Mouse (Mus musculus): ENCODE results near the gene Asb16. TPM values are rescaled to one million over a fixed set of nuclear protein-coding genes. Genes with fewer than 3 reads are reported as not detected.

The Asb16 gene
- total RNA-seq, 2 experiments from 2014 or later, result 70.0 to 71.3 TPM

GRCm38 (mm10) chr11:102310768-102311695, 42.5 kb downstream of the Asb16 start:
- DNase-seq, result no peak

GRCm38 (mm10) chr11:102311966-102312365, 43.4 kb downstream of the Asb16 start:
- DNase-seq, result no peak

- DNase-seq, result no peak
These were observed 44.0 kb downstream of the Asb16 start for GRCm38 (mm10) chr11:102312586-102312985.

- DNase-seq, result no peak
These were observed 45.8 kb downstream of the Asb16 start for GRCm38 (mm10) chr11:102314321-102314720.

GRCm38 (mm10) chr11:102315690-102316571, 47.4 kb downstream of the Asb16 start:
- DNase-seq, result no peak

- DNase-seq, result peak; percentile 94
These were observed 48.2 kb downstream of the Asb16 start for GRCm38 (mm10) chr11:102316572-102317297.

- DNase-seq, result peak; percentile 77
These were observed 48.9 kb downstream of the Asb16 start for GRCm38 (mm10) chr11:102317298-102317900.

- peak; percentile 89 for DNase-seq
These were observed 49.5 kb downstream of the Asb16 start for GRCm38 (mm10) chr11:102317901-102318575.

GRCm38 (mm10) chr11:102318576-102319409, 50.2 kb downstream of the Asb16 start:
- DNase-seq, result peak; percentile 67

GRCm38 (mm10) chr11:102319410-102319792, 50.9 kb downstream of the Asb16 start, which contains the start of gene Ubtf:
Ubtf (minus strand) TSS chr11:102319742.
- DNase-seq, result peak; percentile 89

GRCm38 (mm10) chr11:102319941-102320685, 51.6 kb downstream of the Asb16 start:
- peak; percentile 85 for DNase-seq

GRCm38 (mm10) chr11:102320686-102321005, 52.1 kb downstream of the Asb16 start:
- peak; percentile 83 for DNase-seq

- no peak for DNase-seq
These were observed 53.4 kb downstream of the Asb16 start for GRCm38 (mm10) chr11:102321931-102322330.

GRCm38 (mm10) chr11:102323516-102323915, 55.0 kb downstream of the Asb16 start:
- no peak for DNase-seq

GRCm38 (mm10) chr11:102327250-102327649, 58.7 kb downstream of the Asb16 start:
- no peak for DNase-seq

- no peak for DNase-seq
These were observed 59.3 kb downstream of the Asb16 start for GRCm38 (mm10) chr11:102327839-102328238.

Data from gastrocnemius, postnatal 25 days (tissue).